Comparison of ENCODE assay signal across 8 mouse cellular contexts in the genomic region with DNA sequence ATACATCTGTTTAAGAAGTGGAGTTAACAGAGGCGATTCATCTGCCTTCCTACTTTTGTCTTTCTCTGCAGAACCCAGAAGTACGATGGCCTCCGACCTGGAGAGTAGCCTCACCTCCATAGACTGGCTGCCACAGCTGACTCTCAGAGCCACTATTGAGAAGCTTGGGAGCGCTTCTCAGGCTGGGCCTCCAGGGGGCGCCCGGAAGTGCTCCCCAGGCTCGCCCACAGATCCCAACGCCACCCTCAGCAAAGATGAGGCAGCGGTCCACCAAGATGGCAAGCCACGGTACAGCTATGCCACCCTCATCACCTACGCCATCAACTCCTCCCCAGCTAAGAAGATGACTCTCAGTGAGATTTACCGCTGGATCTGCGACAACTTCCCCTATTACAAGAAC. TPM values are rescaled to one million over a fixed set of nuclear protein-coding genes. Genes with fewer than 3 reads are reported as not detected.
A peak's percentile ranks its signal among the peaks of the same experiment; 100 is the strongest.
DNase-seq lines count a peak whose midpoint lies in the region; ATAC-seq lines count a peak whose summit lies in the region.

No protein-coding gene starts in this region.

- 0 out of 2 replicates have a peak, but pooled peaks have one; percentile 3 for ATAC-seq in frontal cortex, adult (ENCODE audit: low TSS enrichment)
- ATAC-seq in erythroblast, adult 5-6 weeks (replicated peaks; ENCODE audit: low FRiP score, poor library complexity, severe bottlenecking) = peak; percentile 73
- ATAC-seq in megakaryocyte progenitor cell, adult 5-6 weeks (replicated peaks; ENCODE audit: poor library complexity) = peak; percentile 70

- DNase-seq in frontal cortex, adult 2 months (ENCODE audit: extremely low spot score in 1 of 2, low spot score in 1 of 2) = no peak
- DNase-seq in ovary, postnatal 36 days (ENCODE audit: low spot score) = peak; percentile 22
- DNase-seq in ovary, adult 18-20 months (ENCODE audit: low spot score) = no peak
- no peak for DNase-seq in yolk sac, embryonic 10.5 days (ENCODE audit: low spot score)
- DNase-seq in ovary, postnatal 14 days (ENCODE audit: low spot score) = no peak

RNA-seq across cellular contexts. Expression of a gene that starts 8.4 kb away (rescaled TPM):
- 16.4 and 17.0 TPM in 2 replicates for polyA plus RNA-seq in frontal cortex, adult 2 months (2012; rRNA removed)
- 1.3 and 11.5 TPM in 2 replicates for total RNA-seq in erythroblast, adult 5-6 weeks (2015; ENCODE audit: low replicate concordance)
- total RNA-seq in erythroblast, adult 5-6 weeks (2017; ENCODE audit: low replicate concordance) = 0.70 and 4.4 TPM in 2 replicates
- total RNA-seq in megakaryocyte progenitor cell, adult 5-6 weeks (2015) = 9.9 and 10.3 TPM in 2 replicates
- 3.0 and 3.5 TPM in 2 replicates for total RNA-seq in megakaryocyte progenitor cell, adult 5-6 weeks (2017)

RNA-seq across cellular contexts. Expression of a gene that starts 26.6 kb away (rescaled TPM):
- polyA plus RNA-seq in frontal cortex, adult 2 months (2012; rRNA removed) = 101 and 105 TPM in 2 replicates
- total RNA-seq in erythroblast, adult 5-6 weeks (2015; ENCODE audit: low replicate concordance) = 7.5 and 15.7 TPM in 2 replicates
- 19.1 and 19.4 TPM in 2 replicates for total RNA-seq in erythroblast, adult 5-6 weeks (2017; ENCODE audit: low replicate concordance)
- 7.0 and 10.0 TPM in 2 replicates for total RNA-seq in megakaryocyte progenitor cell, adult 5-6 weeks (2015)
- total RNA-seq in megakaryocyte progenitor cell, adult 5-6 weeks (2017) = 12.4 and 13.9 TPM in 2 replicates

RNA-seq across cellular contexts. Expression of a gene that starts 27.9 kb away (rescaled TPM):
- polyA plus RNA-seq in frontal cortex, adult 2 months (2012; rRNA removed) = 1.0 and 1.6 TPM in 2 replicates
- total RNA-seq in erythroblast, adult 5-6 weeks (2015; ENCODE audit: low replicate concordance) = 0.21 TPM in 1 of 2 replicates, not detected in the other
- 0.42 and 0.43 TPM in 2 replicates for total RNA-seq in erythroblast, adult 5-6 weeks (2017; ENCODE audit: low replicate concordance)
- total RNA-seq in megakaryocyte progenitor cell, adult 5-6 weeks (2015) = 0.05 TPM in 1 of 2 replicates, not detected in the other
- total RNA-seq in megakaryocyte progenitor cell, adult 5-6 weeks (2017) = not detected in 2 replicates

RNA-seq across cellular contexts. Expression of a gene that starts 46.2 kb away (rescaled TPM):
- polyA plus RNA-seq in frontal cortex, adult 2 months (2012; rRNA removed) = 134 and 142 TPM in 2 replicates
- total RNA-seq in erythroblast, adult 5-6 weeks (2015; ENCODE audit: low replicate concordance) = 6.9 and 15.0 TPM in 2 replicates
- 6.3 and 16.8 TPM in 2 replicates for total RNA-seq in erythroblast, adult 5-6 weeks (2017; ENCODE audit: low replicate concordance)
- total RNA-seq in megakaryocyte progenitor cell, adult 5-6 weeks (2015) = 23.2 and 23.3 TPM in 2 replicates
- total RNA-seq in megakaryocyte progenitor cell, adult 5-6 weeks (2017) = 12.3 and 19.7 TPM in 2 replicates

Comparison
In these comparisons a context has a peak if more than half of its experiments do, and no peak if none do; other contexts are left out.
1. ATAC-seq: peak in every context shown above with its lines; median percentile 73 in erythroblast, adult 5-6 weeks; 70 in megakaryocyte progenitor cell, adult 5-6 weeks; 3 in frontal cortex, adult.